Mouse (Mus musculus) heart, postnatal 0 days (tissue): Measurements from ENCODE around the gene Zbtb40.

Experiments used
- CTCF ChIP-seq: IDR thresholded peaks from 2 replicates; pipeline ENCODE4 v1.5.1; 2016; ENCODE audit warnings: antibody characterized with exemption, control low read depth, low read depth
- EP300 ChIP-seq: IDR thresholded peaks from 2 replicates; pipeline ENCODE4 v1.6.1; 2016; ENCODE audit warnings: antibody characterized with exemption, low read depth

GRCm38 (mm10) chr4:137048550-137049032 lies at the start of gene Zbtb40:
- TF ChIP-seq CTCF = peak; percentile 8; the same call in 1 of the 2 replicates
- TF ChIP-seq EP300 = peak; percentile 99
